Mouse (Mus musculus) layer of hippocampus, adult 18-20 months (tissue): ENCODE results near the gene Gm20696. TPM values are rescaled to one million over a fixed set of nuclear protein-coding genes. Genes with fewer than 3 reads are reported as not detected.

Experiments used
- DNase-seq, 2 experiments: peaks; one replicate each; pipeline ENCODE4 v3.0.0; 2022; ENCODE audit warnings: low spot score in 2 of 2
- total RNA-seq, 2 experiments: library from RNA; stranded (reverse); gene quantifications; 2 replicates each; pipeline ENCODE4 v1.2.3; 2021

The Gm20696 gene
- total RNA-seq, 2 experiments from 2014 or later, result 5.7 to 7.4 TPM

DNA sequence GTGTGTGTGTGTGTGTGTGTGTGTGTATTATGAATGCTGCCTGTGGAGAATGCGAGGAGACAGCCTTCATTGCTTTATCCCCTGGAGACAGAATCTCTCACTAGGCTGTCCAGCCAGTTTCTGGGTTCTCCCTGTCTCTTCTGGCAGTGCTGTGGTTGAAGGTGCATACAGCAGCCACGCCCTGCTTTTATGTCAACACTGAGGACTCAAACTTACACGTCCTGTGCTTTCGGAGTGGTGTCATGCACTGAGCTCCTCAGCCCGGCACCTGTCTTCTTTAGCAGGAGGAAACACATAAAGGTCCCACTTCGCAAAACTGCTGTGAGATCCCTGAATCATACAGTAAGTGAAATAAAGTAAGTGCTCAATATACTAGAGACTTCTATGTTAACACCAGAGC, 264.8 kb downstream of the Gm20696 start:
- DNase-seq, result no peak

DNA sequence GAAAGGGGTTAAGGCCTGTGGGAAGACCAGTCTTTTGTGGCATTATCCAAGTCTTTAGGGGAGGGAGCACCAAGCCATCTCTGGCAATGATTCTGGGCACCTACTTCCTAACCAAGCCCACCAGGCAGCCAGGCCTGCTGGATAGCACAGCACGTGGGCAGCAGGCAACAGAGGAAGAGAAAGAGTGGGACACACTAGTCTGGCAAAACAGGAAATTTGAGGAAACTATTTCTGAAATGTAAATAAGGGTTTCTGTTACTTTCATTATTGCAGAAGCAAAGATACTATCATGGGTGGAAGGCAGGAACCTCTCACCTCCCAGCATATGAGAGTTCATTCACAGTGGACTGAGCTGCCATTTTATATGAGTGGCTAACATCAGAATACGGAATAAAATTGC, 265.4 kb downstream of the Gm20696 start:
- DNase-seq, result no peak

GRCm38 (mm10) chr6:99395745-99396144, 270.9 kb downstream of the Gm20696 start:
- DNase-seq, result no peak

- no peak for DNase-seq
Observed at GRCm38 (mm10) chr6:99394801-99395200, 271.8 kb downstream of the Gm20696 start.

- no peak for DNase-seq
Observed at GRCm38 (mm10) chr6:99392484-99392883, 274.1 kb downstream of the Gm20696 start.

DNA sequence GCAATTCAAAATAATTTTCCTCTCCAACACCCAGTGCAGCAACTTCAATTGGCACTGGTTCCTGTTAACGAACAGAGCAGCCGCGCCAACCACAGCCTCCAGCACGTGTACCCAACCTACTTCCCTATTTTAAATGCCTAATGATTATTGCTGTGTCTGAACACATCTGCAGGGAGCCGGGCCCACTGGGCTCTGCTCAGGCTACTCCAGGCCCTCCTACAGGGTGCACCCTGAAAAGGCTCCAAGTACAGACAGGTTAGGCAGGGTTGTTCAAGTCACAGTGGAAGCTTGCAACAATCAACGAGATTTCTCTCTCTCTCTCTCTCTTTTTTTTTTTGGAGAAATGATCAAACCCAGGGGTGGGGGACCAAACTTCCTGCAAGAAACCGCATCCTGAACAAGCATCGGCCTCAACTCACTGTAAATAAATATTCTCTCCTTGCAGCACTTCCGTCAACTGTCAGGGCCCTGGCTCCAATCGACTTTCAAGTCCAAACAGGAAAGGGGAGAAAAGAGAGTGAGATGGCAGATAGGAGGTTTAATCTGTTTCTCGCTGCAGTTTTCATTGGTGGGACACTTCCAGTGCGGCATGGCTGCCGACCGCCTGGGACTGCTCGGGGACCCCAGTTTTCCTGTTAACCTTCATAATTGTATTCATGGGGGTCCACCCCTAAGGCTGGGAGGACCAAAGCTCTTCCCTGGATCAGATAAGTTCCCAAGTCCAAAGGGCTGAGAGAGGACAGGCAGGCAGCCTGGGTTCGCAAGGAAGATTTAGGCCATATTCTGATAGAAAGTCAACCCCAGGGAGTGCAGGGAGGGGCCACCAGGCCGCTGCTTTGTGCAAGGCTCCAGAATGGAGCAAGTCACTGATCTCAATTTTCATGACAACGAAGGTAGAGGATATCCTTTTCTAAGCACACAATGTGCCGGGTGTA, 277.6 kb downstream of the Gm20696 start:
- no peak for DNase-seq

- DNase-seq, result no peak
Observed at GRCm38 (mm10) chr6:99388023-99388422, 278.6 kb downstream of the Gm20696 start.

DNA sequence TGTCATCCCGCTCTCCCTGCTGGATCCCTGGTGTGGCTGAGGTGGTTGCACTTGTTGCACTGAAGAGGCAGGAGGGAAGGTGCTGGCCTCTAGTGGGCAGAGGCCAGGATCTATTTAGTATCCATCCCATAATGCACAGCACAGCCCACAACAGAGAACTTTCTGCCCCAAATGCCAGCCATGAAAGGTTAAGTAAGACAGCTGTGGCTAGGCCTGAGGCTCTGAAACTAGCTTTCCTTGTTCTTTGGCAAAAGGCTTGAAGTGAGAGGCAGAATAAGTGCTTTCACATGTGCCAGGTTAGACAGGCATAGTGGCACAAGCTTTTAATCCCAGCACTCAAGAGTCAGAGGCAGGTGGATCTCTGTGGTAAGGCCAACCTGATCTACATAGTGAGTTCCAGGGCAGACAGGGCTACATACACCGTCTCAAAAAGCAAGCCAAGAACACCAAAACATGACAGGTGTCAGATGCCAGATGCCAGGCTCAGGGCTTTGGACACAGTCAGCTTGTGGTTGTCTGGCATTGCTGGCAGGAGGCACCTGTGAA, 281.5 kb downstream of the Gm20696 start:
- no peak for DNase-seq

GRCm38 (mm10) chr6:99383846-99384472, 282.6 kb downstream of the Gm20696 start:
- DNase-seq, result no peak

DNA sequence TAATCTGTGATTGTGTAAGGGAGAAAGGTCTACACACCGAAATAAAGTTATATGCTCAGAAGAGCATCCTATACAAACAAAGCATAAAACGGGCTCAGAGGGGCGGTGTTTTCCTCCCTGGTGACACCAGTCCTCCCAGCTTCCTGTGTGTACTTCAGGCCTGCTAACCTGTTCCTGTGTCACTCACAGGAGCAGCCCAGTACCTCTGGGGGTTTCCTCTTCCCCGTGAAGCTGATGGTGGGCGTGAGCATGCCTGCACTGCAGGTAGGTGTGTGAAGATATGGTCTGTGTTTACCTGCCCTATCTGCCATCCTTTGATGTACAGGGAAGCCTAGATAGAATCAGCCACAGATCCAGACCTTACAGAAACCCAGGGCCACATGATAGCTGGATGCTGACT, 286.5 kb downstream of the Gm20696 start:
- no peak for DNase-seq

- no peak for DNase-seq
Observed at GRCm38 (mm10) chr6:99378997-99379710, 287.4 kb downstream of the Gm20696 start.

DNA sequence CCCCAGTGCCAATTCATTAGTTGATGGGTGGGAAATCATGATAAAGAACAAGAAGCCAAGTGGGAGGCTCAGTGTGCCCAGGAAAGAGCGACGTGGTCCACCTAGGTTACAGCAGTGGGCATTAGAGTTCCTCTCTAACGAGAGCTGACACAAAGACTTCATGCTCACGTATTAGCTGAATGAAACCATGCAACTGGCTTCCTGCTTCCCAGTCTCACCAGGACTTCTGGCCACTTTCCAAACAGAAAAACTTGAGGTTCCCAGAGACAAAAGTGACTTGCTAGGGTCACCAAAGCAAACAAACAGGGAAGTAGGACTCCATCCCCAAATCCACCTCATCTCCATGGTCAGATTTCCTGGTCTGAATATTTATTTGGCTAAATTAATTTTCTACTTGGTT, 288.9 kb downstream of the Gm20696 start:
- no peak for DNase-seq

- no peak for DNase-seq
Observed at GRCm38 (mm10) chr6:99377131-99377530, 289.5 kb downstream of the Gm20696 start.

DNA sequence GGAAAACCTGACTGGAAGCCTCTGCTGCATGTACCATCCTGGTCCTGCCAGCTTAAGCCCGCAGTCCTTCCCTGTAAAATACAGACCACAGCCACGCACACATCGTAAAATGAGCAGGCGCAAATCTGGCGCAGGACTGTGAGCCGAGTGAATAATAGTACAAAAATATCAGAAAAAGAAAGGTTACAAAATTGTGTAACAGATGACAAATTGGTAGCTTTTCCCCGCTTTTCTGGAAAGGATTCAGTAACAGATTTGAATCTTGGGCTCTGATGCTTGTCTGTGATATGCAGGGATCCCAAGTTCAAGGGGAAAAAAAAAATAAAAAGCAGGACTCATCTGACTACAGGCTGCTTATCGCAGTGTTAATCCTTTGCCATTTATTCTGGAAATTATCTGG, 289.9 kb downstream of the Gm20696 start:
- peak in 1 of 2 experiments; percentile 68 for DNase-seq

DNA sequence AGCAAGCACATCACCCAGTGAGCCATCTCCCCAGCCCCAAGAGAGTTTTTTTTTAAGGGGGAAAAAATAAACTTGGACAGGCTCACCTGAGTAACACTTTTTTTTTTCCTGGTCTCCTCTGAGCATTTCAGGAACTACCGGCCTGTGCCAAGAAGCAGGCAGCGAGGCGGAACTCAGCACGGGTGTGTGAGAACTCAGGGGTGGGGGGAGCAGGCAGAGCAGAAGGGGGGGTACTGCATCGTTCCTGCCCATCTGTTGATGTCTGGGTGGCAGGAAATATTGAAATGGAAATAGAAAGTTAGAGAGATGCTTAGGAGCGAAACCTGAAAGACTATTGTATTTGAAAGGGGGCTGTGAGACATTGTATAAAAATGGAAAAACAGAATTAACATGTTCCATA, 290.7 kb downstream of the Gm20696 start:
- DNase-seq, result peak; percentile 38 to 58

DNA sequence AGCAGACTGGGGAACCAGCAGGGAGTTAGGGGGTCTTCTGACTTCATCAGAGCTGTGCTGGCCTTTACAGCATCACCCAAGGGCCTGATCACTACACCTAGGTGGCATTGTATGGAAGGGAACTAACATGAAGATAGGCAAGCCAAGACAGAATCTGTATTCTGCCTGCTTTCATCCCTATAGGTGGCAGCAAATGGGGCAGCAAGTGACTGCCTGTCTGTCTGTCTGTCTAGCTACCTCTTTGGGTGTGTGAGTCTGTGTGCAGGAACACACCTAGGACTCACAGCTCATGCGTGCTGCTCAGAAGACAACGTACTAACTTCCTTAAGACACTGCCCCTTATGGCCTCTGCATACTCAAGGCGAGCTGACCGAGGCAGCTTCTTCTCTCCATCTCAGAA, 291.2 kb downstream of the Gm20696 start:
- no peak for DNase-seq

DNA sequence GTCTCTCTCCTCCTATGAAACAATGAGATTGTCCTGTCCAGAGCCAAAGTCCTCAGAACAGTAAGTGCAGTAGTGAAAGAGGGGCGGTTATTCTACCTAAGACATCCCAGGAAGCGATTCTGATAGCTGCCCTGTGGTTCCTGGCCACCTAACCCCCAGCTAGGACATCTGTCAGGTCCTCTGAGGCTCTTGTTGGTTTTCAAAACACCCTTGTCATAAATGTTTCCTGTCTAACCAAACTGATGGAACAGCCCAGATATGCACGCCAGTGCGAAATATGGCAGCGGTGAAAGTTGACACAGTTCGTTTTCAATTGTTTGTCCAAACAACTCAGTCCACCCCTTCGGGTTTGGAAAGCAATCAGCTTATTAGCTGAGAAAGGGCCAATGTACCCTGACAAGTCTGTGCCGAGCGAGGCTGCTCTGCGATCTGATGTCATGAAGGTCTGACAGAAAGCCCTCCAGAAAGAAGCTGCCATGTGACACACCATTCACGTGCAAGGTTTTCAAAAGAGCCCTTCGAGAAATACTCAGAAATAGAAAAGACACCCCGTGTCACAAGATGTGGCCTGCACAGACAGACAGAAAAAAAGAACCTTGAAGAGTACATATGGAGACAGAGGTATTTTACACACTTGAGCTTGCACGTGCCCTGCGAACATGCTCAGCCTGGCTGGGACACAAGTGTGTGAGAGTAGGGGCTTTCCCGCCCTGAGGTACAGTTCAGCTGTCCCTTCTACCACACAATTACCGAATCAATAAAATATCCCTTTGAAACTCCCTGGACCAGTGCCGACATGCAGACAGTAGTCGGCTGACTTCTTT, 291.9 kb downstream of the Gm20696 start:
- no peak for DNase-seq

DNA sequence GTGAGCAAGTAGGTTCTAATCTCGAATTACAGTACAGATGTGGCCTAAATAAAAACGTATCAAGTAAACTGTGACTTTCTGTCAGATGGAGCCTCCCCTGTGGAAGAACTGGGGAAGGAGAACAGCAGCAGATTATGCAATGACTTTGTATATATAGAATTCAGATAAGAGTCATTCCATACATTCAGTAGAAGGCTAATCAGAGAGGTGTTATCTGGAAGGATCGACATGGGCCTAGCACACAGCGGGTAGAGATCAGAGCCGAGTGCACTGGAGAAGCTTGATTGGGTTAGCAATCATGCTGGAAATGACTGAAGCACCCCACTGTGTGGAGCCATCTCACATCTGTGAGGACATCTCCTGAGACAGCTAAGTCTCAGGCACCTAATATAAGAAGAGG, 294.2 kb downstream of the Gm20696 start:
- no peak for DNase-seq

DNA sequence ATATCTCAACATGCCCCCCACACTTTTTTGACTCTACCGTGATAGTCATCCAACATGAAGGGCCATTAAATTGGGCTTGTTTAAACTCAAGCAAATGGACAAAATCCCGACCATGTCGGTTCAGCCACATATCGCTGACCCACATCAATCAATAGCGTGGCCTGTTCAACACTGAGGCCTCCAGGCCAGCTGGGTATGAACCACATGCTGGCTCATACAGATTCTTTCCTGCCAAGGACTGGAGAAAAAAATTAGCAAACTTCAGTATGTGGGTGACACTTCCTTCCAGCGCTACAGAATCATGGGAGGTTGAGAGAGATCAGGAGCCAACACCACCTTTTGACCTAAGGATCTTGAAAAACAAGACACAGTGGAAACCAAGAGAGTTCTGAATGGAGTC, 294.6 kb downstream of the Gm20696 start:
- DNase-seq, result no peak

- no peak for DNase-seq
Observed at GRCm38 (mm10) chr6:99369931-99370330, 296.7 kb downstream of the Gm20696 start.

GRCm38 (mm10) chr6:99369156-99369555, 297.4 kb downstream of the Gm20696 start:
- no peak for DNase-seq
